Mouse (Mus musculus): ENCODE data around the gene Klk8.

GRCm38 (mm10) chr7:43768597-43768996, 28.8 kb upstream of the Klk8 start, which contains the start of gene Klk12:
- no peak for TF ChIP-seq EP300 (optimal IDR thresholded peaks at IDR 0.05)
- no peak for TF ChIP-seq CTCF (IDR thresholded peaks at IDR 0.05; ENCODE audit: low read depth)

Measured in stomach, postnatal 0 days (tissue).